Mouse (Mus musculus) lung, postnatal 0 days (tissue): ENCODE data around the gene Ctnna2. TPM values are rescaled to one million over a fixed set of nuclear protein-coding genes. Genes with fewer than 3 reads are reported as not detected.

Source experiments
- ATAC-seq: fragments of 200-750 bp; cut with Nextera tagmentation; 2 replicates; pipeline ENCODE4 v1.8.0; 2017; ENCODE audit warnings: moderate library complexity
- DNase-seq: peaks from one replicate; pipeline ENCODE4 v3.0.0-alpha.2; 2016; ENCODE audit warnings: low spot score
- H3K27ac ChIP-seq: fragments of 300-500 bp; sonication (generic); 2 replicates; pipeline ENCODE4 v1.5.1; 2014; ENCODE audit warnings: antibody characterized with exemption, mild to moderate bottlenecking, low read length, mixed read lengths
- H3K27me3 ChIP-seq: fragments of 300-500 bp; sonication (generic); replicated peaks from 2 replicates; pipeline ENCODE4 v1.6.1; 2014; ENCODE audit warnings: low read length, mixed read lengths; ENCODE audit not compliant: insufficient read depth
- H3K36me3 ChIP-seq: fragments of 300-500 bp; sonication (generic); 2 replicates; pipeline ENCODE4 v1.6.1; 2014; ENCODE audit warnings: low read length, mixed read lengths; ENCODE audit not compliant: insufficient read depth
- H3K4me1 ChIP-seq: fragments of 300-500 bp; sonication (generic); 2 replicates; pipeline ENCODE4 v1.6.1; 2014; ENCODE audit warnings: antibody characterized with exemption, low read depth, low read length, mixed read lengths; ENCODE audit not compliant: insufficient read depth
- H3K4me2 ChIP-seq: fragments of 300-500 bp; sonication (generic); replicated peaks from 2 replicates; pipeline ENCODE4 v1.6.1; 2014; ENCODE audit warnings: low read depth, mild to moderate bottlenecking, low read length, moderate library complexity, mixed read lengths
- H3K4me3 ChIP-seq: fragments of 300-500 bp; sonication (generic); 2 replicates; pipeline ENCODE4 v1.5.1; 2014; ENCODE audit warnings: low read depth, low read length
- H3K9ac ChIP-seq: fragments of 300-500 bp; sonication (generic); replicated peaks from 2 replicates; pipeline ENCODE4 v1.6.1; 2014; ENCODE audit warnings: low read depth, mild to moderate bottlenecking
- H3K9me3 ChIP-seq: fragments of 300-500 bp; sonication (generic); 2 replicates; pipeline ENCODE4 v1.6.1; 2016; ENCODE audit warnings: low read length, mixed read lengths
- CTCF ChIP-seq: IDR thresholded peaks from 2 replicates; pipeline ENCODE4 v1.5.1; 2016; ENCODE audit warnings: antibody characterized with exemption, mild to moderate bottlenecking
- EP300 ChIP-seq: IDR thresholded peaks from 2 replicates; pipeline ENCODE4 v1.6.1; 2016; ENCODE audit warnings: antibody characterized with exemption, mild to moderate bottlenecking, control low read depth
- WGBS: fragments of 180-500 bp; shearing (Covaris S2); extraction: QIAGEN DNeasy Blood & Tissue Kit; methylation state at CpG from one replicate; pipeline ENCODE4 v1.1.7; 2014; 5-methylcytosine and 5-hydroxymethylcytosine counted together
- polyA plus RNA-seq: library from polyadenylated mRNA; unstranded; fragments of >200 nt; fragmentation: Nextera tagmentation; extraction: Ambion mirVana; gene quantifications from 2 replicates; pipeline ENCODE4 v1.2.1, GENCODE M21; 2015

The Ctnna2 gene
- polyA plus RNA-seq, 1 experiment from 2014 or later, result 0.06 TPM

DNA sequence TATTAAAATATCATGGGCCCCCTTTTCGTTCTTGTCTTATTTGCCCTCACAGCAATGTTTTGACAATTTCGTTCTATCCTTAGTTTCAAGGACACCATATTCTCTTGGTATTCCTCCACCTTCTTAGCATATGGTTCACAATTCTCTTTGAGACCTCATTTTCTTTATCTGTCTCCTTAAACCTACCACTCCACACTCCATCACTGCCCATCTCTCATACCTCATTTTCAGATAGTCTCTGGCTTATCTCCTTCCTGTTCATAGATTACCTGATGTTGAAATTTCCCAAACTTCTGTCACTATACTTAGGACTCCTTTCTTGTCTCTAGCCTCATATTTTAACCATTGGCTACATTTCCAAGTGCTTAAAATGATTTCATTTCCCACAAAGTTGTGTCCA lies 116.1 kb downstream of the Ctnna2 start:
- no peak for ATAC-seq
- Histone ChIP-seq H3K27ac (no peak overlapping the region), H3K4me1 (no peaks in the 10 kb centered on the region), H3K4me2 (no peak overlapping the region), H3K9ac (no peak overlapping the region), H3K9me3 (no peaks in the 10 kb centered on the region), H3K4me3 (no peak overlapping the region), H3K27me3 (no peaks in the 10 kb centered on the region), H3K36me3 (no peaks in the 10 kb centered on the region)
- no peak for DNase-seq
- WGBS, result 54% methylated on average over 2 of the region's 2 CpGs
- no peak for TF ChIP-seq CTCF
- TF ChIP-seq EP300, result no peak

DNA sequence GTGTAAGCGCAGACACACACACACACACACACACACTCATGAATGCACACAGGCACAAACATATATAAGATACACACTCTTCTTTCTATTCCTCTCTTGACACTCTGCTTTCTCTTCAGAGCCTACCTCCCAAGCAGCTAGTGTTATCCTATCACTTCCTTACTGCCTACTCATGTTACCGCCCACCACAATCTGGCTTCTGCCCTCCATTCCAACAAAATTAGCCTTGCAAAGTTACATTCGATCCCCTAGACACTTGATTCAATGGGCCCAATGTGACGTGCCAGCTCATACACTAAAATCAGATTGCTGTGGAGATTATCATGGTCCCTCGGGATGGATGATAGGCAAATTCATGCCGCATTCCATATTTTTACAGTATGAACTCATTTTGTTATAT lies 116.7 kb downstream of the Ctnna2 start:
- Histone ChIP-seq H3K9ac (no peak overlapping the region), H3K36me3 (no peaks in the 10 kb centered on the region), H3K4me3 (no peak overlapping the region), H3K9me3 (no peaks in the 10 kb centered on the region), H3K4me2 (no peak overlapping the region), H3K27ac (no peak overlapping the region), H3K4me1 (no peaks in the 10 kb centered on the region), H3K27me3 (no peaks in the 10 kb centered on the region)
- 64% methylated on average over 6 of the region's 6 CpGs for WGBS
- ATAC-seq (no peak), DNase-seq (no peak)
- no peak for TF ChIP-seq CTCF
- TF ChIP-seq EP300, result no peak

DNA sequence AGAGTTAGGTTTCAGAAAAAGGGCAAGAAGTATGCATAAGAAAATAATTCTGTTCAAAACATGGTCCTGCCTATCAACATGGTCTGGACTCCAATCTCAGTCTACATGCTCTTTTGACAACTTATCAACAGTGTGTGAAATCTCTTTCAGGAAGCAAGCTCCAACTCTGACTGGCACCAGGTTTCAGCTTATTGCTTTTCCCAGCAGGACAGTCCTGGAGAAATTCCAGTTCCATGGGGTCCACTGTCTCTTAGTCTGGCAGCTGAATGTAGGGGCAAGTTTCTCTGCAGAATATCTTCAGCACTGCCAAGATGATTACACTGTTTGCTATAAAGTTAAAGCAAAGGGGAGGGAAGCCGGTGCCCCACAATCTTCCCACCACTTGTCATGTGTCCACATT lies 130.1 kb downstream of the Ctnna2 start:
- no peaks in the 10 kb centered on the region for H3K9me3 ChIP-seq
- no peaks in the 10 kb centered on the region for H3K36me3 ChIP-seq
- DNase-seq (no peak), ATAC-seq (no peak)
- no peak overlapping the region for H3K4me3 ChIP-seq
- TF ChIP-seq CTCF, result no peak
- TF ChIP-seq EP300, result no peak
- H3K4me1 ChIP-seq, result no peaks in the 10 kb centered on the region
- H3K9ac ChIP-seq, result no peak overlapping the region
- WGBS, result 96% methylated on average over 1 of the region's 1 CpGs
- no peaks in the 10 kb centered on the region for H3K27me3 ChIP-seq
- no peak overlapping the region for H3K27ac ChIP-seq
- H3K4me2 ChIP-seq, result no peak overlapping the region

DNA sequence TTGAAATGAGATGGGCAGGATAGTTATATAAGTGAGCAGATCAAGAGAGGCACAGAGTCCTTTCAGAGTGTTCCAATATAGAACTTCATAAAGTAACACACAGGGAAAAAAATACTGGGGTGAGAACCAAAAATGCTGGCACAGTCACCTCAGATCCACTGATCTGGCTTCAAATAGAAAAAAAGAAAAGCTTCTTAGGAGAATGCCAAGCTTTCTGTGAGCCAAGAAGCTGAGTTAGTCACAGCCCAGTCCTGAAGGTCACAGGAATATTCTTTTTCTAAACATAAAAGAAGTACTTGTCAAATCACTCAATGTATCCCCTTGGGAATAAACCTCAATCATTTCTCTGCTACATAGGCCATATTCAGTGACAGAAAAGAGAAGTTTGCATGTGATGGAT lies 130.7 kb downstream of the Ctnna2 start:
- Histone ChIP-seq H3K9ac (no peak overlapping the region), H3K9me3 (no peaks in the 10 kb centered on the region), H3K4me1 (no peaks in the 10 kb centered on the region), H3K27me3 (no peaks in the 10 kb centered on the region), H3K4me2 (no peak overlapping the region), H3K36me3 (no peaks in the 10 kb centered on the region), H3K4me3 (no peak overlapping the region), H3K27ac (no peak overlapping the region)
- DNase-seq (no peak), ATAC-seq (no peak)
- TF ChIP-seq EP300 (no peak), CTCF (no peak)

DNA sequence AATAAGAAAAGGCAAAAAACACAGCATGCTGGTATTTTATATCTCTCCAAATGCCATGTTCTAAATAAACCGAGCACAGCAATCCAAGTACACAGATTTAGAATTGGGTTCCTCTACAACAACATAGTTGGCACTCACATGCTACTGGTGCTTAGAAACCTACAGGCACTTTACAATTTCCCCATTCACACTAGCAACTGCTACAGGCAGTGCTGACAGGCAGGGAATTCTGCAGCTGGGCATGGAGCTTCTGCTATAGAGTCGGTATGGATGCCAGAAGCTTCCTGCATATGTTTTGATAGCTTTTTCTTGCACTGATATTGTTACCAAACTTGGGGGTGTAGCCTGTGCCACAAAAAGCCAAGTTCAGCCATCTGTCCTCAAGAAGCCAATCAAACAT lies 131.8 kb downstream of the Ctnna2 start:
- Histone ChIP-seq H3K27me3 (no peaks in the 10 kb centered on the region), H3K9me3 (no peaks in the 10 kb centered on the region), H3K4me1 (no peaks in the 10 kb centered on the region), H3K9ac (no peak overlapping the region), H3K27ac (no peak overlapping the region), H3K4me3 (no peak overlapping the region), H3K4me2 (no peak overlapping the region), H3K36me3 (no peaks in the 10 kb centered on the region)
- no peak for TF ChIP-seq CTCF
- TF ChIP-seq EP300, result no peak
- DNase-seq (no peak), ATAC-seq (no peak)
- WGBS, result 79% methylated on average over 2 of the region's 2 CpGs

DNA sequence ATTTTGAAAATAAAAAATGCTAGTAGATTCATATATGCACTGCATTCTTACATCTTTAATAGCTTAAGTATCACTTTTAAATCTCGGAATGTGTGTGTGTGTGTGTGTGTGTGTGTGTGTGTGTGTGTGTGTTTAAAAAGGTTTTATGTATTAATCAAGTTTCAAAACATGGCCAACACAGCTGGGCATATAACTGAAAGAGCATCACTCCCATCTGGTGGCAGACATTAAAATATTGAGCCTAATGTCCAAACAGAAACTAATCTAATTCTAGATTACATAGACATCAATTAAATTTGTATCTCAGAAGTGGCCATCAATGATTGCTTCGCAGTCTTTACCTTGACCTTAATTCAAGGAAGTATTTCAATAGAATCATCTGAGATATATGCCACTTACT lies 140.4 kb downstream of the Ctnna2 start:
- ATAC-seq (no peak), DNase-seq (no peak)
- Histone ChIP-seq H3K36me3 (no peaks in the 10 kb centered on the region), H3K4me3 (no peak overlapping the region), H3K9ac (no peak overlapping the region), H3K4me2 (no peak overlapping the region), H3K27me3 (no peaks in the 10 kb centered on the region), H3K4me1 (no peaks in the 10 kb centered on the region), H3K27ac (no peak overlapping the region), H3K9me3 (no peaks in the 10 kb centered on the region)
- TF ChIP-seq EP300 (no peak), CTCF (no peak)
- WGBS, result 73% methylated on average over 2 of the region's 2 CpGs

DNA sequence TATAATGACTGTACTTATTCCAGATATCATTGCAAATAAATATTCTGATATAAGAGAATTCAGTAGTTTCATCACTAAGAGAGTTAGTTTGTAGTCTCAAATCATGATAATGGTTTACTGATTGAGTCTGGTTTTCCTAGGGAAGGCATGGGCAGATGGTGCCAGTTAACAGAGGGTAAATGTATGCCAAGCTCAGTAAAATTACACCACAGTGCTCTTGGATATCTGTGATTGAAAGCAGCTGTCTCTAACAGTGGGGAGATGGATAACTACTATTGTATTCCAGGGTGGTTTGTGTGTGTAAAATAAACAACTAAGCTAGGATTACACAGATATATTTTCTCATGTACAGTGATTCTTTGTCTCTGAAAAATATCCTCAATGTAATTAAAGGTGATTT lies 140.8 kb downstream of the Ctnna2 start:
- Histone ChIP-seq H3K27ac (no peak overlapping the region), H3K9ac (no peak overlapping the region), H3K27me3 (no peaks in the 10 kb centered on the region), H3K36me3 (no peaks in the 10 kb centered on the region), H3K4me3 (no peak overlapping the region), H3K4me2 (no peak overlapping the region), H3K4me1 (no peaks in the 10 kb centered on the region), H3K9me3 (no peaks in the 10 kb centered on the region)
- no peak for TF ChIP-seq EP300
- ATAC-seq, result no peak
- DNase-seq, result no peak
